Mouse (Mus musculus) small intestine, adult 2 months (tissue): ENCODE measurements around the gene Mrpl43. TPM values are rescaled to one million over a fixed set of nuclear protein-coding genes. Genes with fewer than 3 reads are reported as not detected.

Experiments used
- H3K27ac ChIP-seq: fragments of 200-500 bp; 2 replicates; pipeline ENCODE4 v1.5.1; 2012; ENCODE audit warnings: low read depth, low read length, control low read depth, inconsistent platforms; ENCODE audit not compliant: insufficient read depth
- H3K27me3 ChIP-seq: fragments of 200-500 bp; 2 replicates; pipeline ENCODE4 v1.6.1; 2012; ENCODE audit warnings: mild to moderate bottlenecking, moderate library complexity, low read length, inconsistent platforms; ENCODE audit not compliant: control insufficient read depth, insufficient read depth
- H3K36me3 ChIP-seq: fragments of 200-500 bp; 2 replicates; pipeline ENCODE4 v1.6.1; 2012; ENCODE audit warnings: mild to moderate bottlenecking, low read length, control low read depth, inconsistent platforms; ENCODE audit not compliant: control insufficient read depth, insufficient read depth
- H3K4me1 ChIP-seq: fragments of 200-500 bp; 2 replicates; pipeline ENCODE4 v1.6.1; 2012; ENCODE audit warnings: low read length, inconsistent platforms, mixed read lengths; ENCODE audit not compliant: control insufficient read depth, insufficient read depth, insufficient read length
- H3K4me3 ChIP-seq: fragments of 200-500 bp; 2 replicates; pipeline ENCODE4 v1.5.1; 2012; ENCODE audit warnings: low read depth, mild to moderate bottlenecking, control low read depth, inconsistent platforms, low read length, moderate library complexity
- CTCF ChIP-seq: fragments of 200-500 bp; IDR thresholded peaks from 2 replicates; pipeline ENCODE4 v1.5.1; 2012; ENCODE audit warnings: low read depth, mild to moderate bottlenecking, control low read depth, inconsistent platforms, low read length, moderate library complexity, mixed read lengths; ENCODE audit not compliant: insufficient replicate concordance, insufficient read length; ENCODE audit errors: extremely low read depth
- POLR2A ChIP-seq: fragments of 200-500 bp; IDR thresholded peaks from 2 replicates; pipeline ENCODE4 v1.6.1; 2012; ENCODE audit warnings: low read depth, mild to moderate bottlenecking, control low read depth, inconsistent platforms, low read length, moderate library complexity
- WGBS: fragments of 180-500 bp; shearing (Covaris S2); methylation state at CpG from one replicate; pipeline ENCODE4 v1.1.7; 2018; 5-methylcytosine and 5-hydroxymethylcytosine counted together
- polyA plus RNA-seq: library from polyadenylated mRNA; depleted of rRNA; stranded (reverse); fragments of >200 nt; gene quantifications from 2 replicates; pipeline ENCODE4 v1.2.3, GENCODE M21; 2012

Mrpl43 gene
- polyA plus RNA-seq, 1 experiment = 126 TPM

DNA sequence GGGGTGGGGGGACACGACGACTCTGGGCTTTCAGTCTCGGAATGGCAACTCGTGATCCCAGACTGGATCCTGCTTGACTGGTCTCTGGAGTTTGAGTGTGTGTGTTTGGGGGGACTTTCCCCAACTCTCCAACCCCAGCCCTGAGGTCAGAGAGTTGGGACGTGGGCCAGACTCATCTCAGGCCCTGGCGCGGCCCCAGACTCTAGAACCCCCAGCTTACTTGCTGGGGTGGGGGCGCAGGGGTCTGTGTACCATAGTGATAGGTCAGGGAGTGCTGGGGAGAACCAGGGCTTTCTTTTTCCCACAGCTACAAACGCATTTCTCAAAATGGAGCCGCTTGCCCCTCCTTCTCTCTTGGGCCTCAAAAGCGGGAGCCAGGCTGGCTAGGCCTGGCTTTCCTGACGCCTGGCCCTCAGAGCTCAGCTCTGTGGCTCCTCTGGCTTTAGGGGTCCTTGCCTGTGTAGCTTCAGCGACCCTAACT is 12.1 kb upstream of the Mrpl43 start:
- Histone ChIP-seq H3K36me3 (peaks cover 7% of the 10 kb centered on the region; the same call in 1 of the 2 replicates), H3K27ac (peak overlapping the region; percentile 76), H3K4me3 (peak overlapping the region; percentile 68), H3K27me3 (no peaks in the 10 kb centered on the region), H3K4me1 (peaks cover 20% of the 10 kb centered on the region)
- TF ChIP-seq POLR2A = no peak
- TF ChIP-seq CTCF = no peak
- WGBS = 7% methylated on average over 13 of the region's 13 CpGs

DNA sequence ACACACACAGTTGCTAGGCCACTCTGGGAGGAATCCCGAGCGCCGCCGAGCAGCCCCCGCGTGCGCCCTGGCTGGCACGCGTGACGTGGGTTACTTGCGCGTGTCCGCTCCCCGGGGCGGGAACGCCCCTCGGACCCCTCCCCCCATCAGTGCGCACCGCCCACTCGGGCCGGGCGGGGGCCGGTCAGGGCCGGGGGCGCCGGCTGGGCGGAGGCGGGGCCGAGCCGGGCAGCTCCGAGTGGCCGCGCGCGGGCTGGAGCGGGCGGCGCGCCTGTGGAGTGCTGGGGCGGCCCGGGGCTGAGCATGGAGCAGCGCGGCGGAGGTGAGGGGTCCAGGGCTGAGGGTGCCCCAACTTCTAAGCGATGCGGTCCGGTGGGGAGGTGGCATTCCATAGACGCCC is 11.7 kb upstream of the Mrpl43 start:
- Histone ChIP-seq H3K27ac (peak overlapping the region; percentile 94), H3K36me3 (peaks cover 7% of the 10 kb centered on the region; the same call in 1 of the 2 replicates), H3K4me1 (peaks cover 20% of the 10 kb centered on the region), H3K4me3 (peak overlapping the region; percentile 68), H3K27me3 (no peaks in the 10 kb centered on the region)
- under 1% methylated on average over 43 of the region's 48 CpGs for WGBS
- TF ChIP-seq POLR2A (no peak), CTCF (no peak)

GRCm38 (mm10) chr19:45017216-45017771 is 11.1 kb upstream of the Mrpl43 start:
- peak overlapping the region; percentile 68 for H3K4me3 ChIP-seq
- WGBS = under 1% methylated on average over 25 of the region's 27 CpGs
- peak overlapping the region; percentile 94 for H3K27ac ChIP-seq
- H3K36me3 ChIP-seq = peaks cover 6% of the 10 kb centered on the region; the same call in 1 of the 2 replicates
- TF ChIP-seq POLR2A (no peak; the same call in 1 of the 2 replicates), CTCF (peak; percentile 51; the same call in 1 of the 2 replicates)
- no peaks in the 10 kb centered on the region for H3K27me3 ChIP-seq
- H3K4me1 ChIP-seq = peaks cover 20% of the 10 kb centered on the region

DNA sequence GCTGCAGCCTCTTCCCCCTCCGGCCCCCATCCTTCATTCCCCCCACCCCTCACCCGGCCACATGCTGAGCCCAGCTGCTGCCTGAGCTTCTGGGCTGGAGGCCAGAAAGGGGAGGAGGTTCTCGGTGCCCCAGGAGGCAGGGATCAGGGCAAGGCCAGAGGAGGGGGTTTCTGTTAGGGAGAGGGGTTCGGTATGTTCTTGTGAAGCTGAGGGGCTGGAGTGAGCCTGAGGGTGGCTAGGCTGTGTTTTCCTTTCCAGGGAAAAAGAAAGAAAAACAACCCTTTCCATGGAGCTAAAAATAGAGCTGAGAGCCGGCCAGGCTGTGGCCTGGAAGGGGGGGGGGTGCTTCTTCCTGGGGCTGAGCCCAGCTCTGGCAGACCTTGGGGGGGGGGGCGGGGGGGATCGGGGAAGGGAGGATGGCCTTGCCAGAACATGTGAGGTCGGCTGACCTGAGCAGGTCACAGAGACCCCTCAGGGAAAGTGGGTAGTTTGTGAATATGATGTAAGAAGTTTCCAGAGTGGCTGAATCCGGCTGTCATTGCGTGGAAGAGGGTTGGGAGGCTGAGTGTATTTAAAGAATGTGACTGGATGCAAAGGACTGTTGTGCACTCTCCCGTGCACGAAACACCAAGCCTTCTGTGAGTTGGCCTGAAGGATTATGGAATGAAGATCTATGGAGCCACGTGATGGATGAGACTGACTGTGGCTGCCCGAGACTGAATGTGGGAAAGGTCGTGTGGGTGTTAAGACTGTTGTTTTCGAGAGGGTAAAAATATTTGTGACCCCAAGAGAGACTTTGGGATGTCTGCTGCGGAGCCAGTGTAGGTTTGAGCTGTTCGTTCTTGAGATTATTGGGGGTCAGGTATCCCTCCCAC is 10.3 kb upstream of the Mrpl43 start:
- peaks cover 20% of the 10 kb centered on the region for H3K4me1 ChIP-seq
- peaks cover 10% of the 10 kb centered on the region; the same call in 1 of the 2 replicates for H3K36me3 ChIP-seq
- H3K4me3 ChIP-seq = peak overlapping the region; percentile 73
- TF ChIP-seq CTCF = no peak
- no peak for TF ChIP-seq POLR2A
- peak overlapping the region; percentile 94 for H3K27ac ChIP-seq
- H3K27me3 ChIP-seq = no peaks in the 10 kb centered on the region
- 1% methylated on average over 18 of the region's 18 CpGs for WGBS

DNA sequence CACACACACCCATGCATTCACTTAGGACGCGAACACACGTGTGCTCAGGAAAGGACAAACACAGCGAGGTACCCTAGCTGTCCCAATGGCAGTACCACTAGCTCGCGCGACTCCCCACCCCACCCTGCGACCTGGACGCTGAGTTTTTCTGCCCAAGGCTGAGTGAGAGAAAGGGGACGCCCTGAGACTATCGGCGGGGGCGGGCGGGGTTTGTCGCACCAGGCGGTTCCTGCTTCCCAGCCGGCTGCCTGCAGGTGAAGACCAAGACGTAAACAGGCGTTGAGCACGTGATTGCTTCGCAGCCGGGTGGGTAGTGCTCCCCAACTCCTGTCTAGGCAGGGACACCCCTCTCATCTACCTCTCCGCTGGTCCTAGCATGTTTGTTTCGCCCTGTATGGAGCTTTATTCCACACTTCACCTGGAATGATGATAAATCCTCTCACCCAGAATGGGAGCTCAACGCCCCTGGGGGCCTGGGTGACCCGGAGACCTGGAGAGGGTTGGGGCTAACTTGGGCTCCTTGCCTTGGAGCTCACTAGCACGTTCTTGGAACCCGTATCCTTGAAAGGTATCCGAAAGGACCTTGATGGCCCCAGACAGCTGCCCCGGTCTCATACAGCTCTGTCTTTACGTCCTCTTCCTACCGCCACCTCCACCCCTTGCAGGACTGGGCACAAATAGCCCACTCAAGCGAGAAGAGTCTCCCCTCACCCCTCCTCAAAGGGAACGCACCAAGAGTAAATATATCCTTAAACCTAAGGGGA is 9.5 kb upstream of the Mrpl43 start:
- Histone ChIP-seq H3K36me3 (peaks cover 14% of the 10 kb centered on the region), H3K27ac (peak overlapping the region; percentile 90), H3K4me3 (peak overlapping the region; percentile 73), H3K4me1 (peaks cover 19% of the 10 kb centered on the region), H3K27me3 (no peaks in the 10 kb centered on the region)
- TF ChIP-seq CTCF = no peak
- TF ChIP-seq POLR2A = no peak
- WGBS = under 1% methylated on average over 34 of the region's 34 CpGs

GRCm38 (mm10) chr19:45014981-45015402 is 8.8 kb upstream of the Mrpl43 start:
- 0% methylated on average over 24 of the region's 25 CpGs for WGBS
- H3K36me3 ChIP-seq = peaks cover 21% of the 10 kb centered on the region
- H3K4me1 ChIP-seq = peaks cover 17% of the 10 kb centered on the region
- H3K4me3 ChIP-seq = peak overlapping the region; percentile 73
- TF ChIP-seq CTCF (no peak), POLR2A (no peak; the same call in 1 of the 2 replicates)
- H3K27me3 ChIP-seq = no peaks in the 10 kb centered on the region
- H3K27ac ChIP-seq = peak overlapping the region; percentile 90
